Mouse (Mus musculus) adrenal gland, adult 18-20 months (tissue): Measurements from ENCODE around the gene Trim16. TPM values are rescaled to one million over a fixed set of nuclear protein-coding genes. Genes with fewer than 3 reads are reported as not detected.

Experiments used
- DNase-seq, 2 experiments: peaks; one replicate each; pipeline ENCODE4 v3.0.0; 2021 to 2022; ENCODE audit warnings: low spot score in 2 of 2
- total RNA-seq, 2 experiments: library from RNA; stranded (reverse); gene quantifications; 1 replicate in 1 of 2; 2 replicates in 1 of 2; pipeline ENCODE4 v1.2.3; 2021

Trim16 gene
- total RNA-seq, 2 experiments from 2014 or later = 6.4 to 9.8 TPM

DNA sequence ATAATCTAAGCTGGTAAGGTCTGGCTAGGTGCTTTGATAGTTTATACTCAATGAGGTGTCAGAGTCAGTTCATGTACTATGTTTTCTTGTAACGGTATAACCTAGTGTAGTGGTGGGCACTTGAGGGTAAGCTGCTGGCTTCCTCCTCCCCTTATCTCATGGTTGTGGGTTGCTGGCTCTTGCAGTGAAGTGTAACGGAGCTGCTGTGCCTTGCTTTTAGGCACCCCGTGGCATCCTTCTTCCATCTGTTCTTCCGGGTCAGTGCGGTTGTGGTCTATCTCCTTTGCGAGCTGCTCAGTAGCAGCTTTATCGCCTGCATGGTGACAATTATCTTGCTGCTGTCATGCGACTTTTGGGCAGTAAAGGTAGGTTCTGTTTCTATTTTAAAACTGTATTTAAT is 63.4 kb downstream of the Trim16 start:
- DNase-seq = no peak

GRCm38 (mm10) chr11:62885323-62885722 is 65.3 kb downstream of the Trim16 start:
- DNase-seq = no peak

DNA sequence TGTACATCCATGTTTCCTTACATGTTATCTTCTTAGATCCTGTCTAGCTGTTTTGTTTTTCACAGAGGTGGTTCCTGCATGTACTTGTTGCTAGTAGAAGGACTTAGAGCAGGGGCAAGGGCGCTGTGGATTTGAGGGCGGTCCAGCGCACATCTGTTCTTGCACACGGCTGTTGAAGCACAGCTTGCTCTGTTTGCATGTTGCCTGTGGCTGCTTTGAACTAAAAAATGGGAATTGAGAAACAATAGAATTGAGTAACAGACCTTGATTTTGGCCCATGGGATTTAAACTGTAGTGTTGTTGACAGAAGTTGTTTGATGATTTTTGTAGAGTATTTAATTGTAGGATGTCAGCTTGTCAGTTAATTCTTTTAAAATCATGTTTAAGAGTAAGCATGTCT is 70.8 kb downstream of the Trim16 start:
- DNase-seq = no peak

- no peak for DNase-seq
Observed at GRCm38 (mm10) chr11:62891763-62892162, 71.7 kb downstream of the Trim16 start.

Other genes starting within 250 kb of the Trim16 start
- 1 to 10 TPM; 3.4 to 7.2 TPM for gene Trpv2, start 245.7 kb upstream of the Trim16 start, total RNA-seq
- gene Lrrc75a, start 171.7 kb upstream of the Trim16 start, total RNA-seq = 10 to 100 TPM; 13.9 to 23.5 TPM
- 10 to 100 TPM; 26.5 to 36.7 TPM for gene Mmgt2, start 171.6 kb upstream of the Trim16 start, total RNA-seq
- 1 to 10 TPM; 2.9 to 3.9 TPM for gene Zfp287, start 88.3 kb upstream of the Trim16 start, total RNA-seq
- gene Gm10428, start 67.1 kb upstream of the Trim16 start, total RNA-seq = not detected
- gene Zfp286, start 30.8 kb upstream of the Trim16 start, total RNA-seq = 1 to 10 TPM; 2.0 to 2.5 TPM
- 1 to 10 TPM in 1 of 2 experiments, under 1 TPM in 1; 0.76 to 1.4 TPM for gene Fbxw10, start 26.8 kb downstream of the Trim16 start, total RNA-seq
- 10 to 100 TPM; 40.1 to 55.9 TPM for gene Tvp23b, start 59.2 kb downstream of the Trim16 start, total RNA-seq
- not detected for gene Cdrt4, start 131.0 kb downstream of the Trim16 start, total RNA-seq
- gene Tekt3, start 241.4 kb downstream of the Trim16 start, total RNA-seq = not detected